Mouse (Mus musculus): ENCODE measurements at regions not wholly inside any gene's neighbourhood (a gene's known extent, or its start where the extent isn't known, plus 50 kb on each side); places are given as distances from the start of the nearest gene placed in this dataset.
A peak's percentile ranks its signal among the peaks of the same experiment; 100 is the strongest.
"Not testable (repeated sequence)": the region's sequence is repeated elsewhere in the genome, so short reads cannot be mapped to it uniquely, and the experiment has no call there.

- Histone ChIP-seq H3K4me3 (ENCODE audit: low read length) (no peak overlapping the region), H3K36me3 (ENCODE audit: control insufficient read depth, insufficient read depth, low read length) (no peaks in the 10 kb centered on the region), H3K9me3 (ENCODE audit: control insufficient read depth, low read length) (no peaks in the 10 kb centered on the region), H3K9ac (ENCODE audit: low read depth, low read length) (no peak overlapping the region), H3K4me1 (ENCODE audit: control insufficient read depth, insufficient read depth, low read depth, low read length) (no peaks in the 10 kb centered on the region), H3K27me3 (replicated peaks; ENCODE audit: control insufficient read depth, insufficient read depth, low read length) (no peaks in the 10 kb centered on the region), H3K4me2 (ENCODE audit: low read length) (no peak overlapping the region), H3K27ac (ENCODE audit: low read depth, low read length) (no peak overlapping the region)
- no peak for ATAC-seq
- 92% methylated on average over 2 of the region's 2 CpGs for WGBS
Measured at GRCm38 (mm10) chr6:24342056-24342455, 172.8 kb downstream of the Iqub start.

GRCm38 (mm10) chr6:24340107-24340506 lies 172.2 kb upstream of the Slc13a1 start:
- H3K27ac ChIP-seq (ENCODE audit: low read depth, low read length); ATAC-seq; H3K4me1 ChIP-seq (ENCODE audit: control insufficient read depth, insufficient read depth, low read depth, low read length); H3K4me2 ChIP-seq (ENCODE audit: low read length); H3K9ac ChIP-seq (ENCODE audit: low read depth, low read length); H3K4me3 ChIP-seq (ENCODE audit: low read length); H3K27me3 ChIP-seq (replicated peaks; ENCODE audit: control insufficient read depth, insufficient read depth, low read length); H3K36me3 ChIP-seq (ENCODE audit: control insufficient read depth, insufficient read depth, low read length); H3K9me3 ChIP-seq (ENCODE audit: control insufficient read depth, low read length): not testable (repeated sequence)
- WGBS = 80% methylated on average over 4 of the region's 4 CpGs

- H3K4me3 ChIP-seq (ENCODE audit: low read length) = no peak overlapping the region
- no peak overlapping the region for H3K4me2 ChIP-seq (ENCODE audit: low read length)
- H3K9ac ChIP-seq (ENCODE audit: low read depth, low read length) = no peak overlapping the region
- no peaks in the 10 kb centered on the region for H3K4me1 ChIP-seq (ENCODE audit: control insufficient read depth, insufficient read depth, low read depth, low read length)
- no peaks in the 10 kb centered on the region for H3K27me3 ChIP-seq (replicated peaks; ENCODE audit: control insufficient read depth, insufficient read depth, low read length)
- H3K27ac ChIP-seq (ENCODE audit: low read depth, low read length) = no peak overlapping the region
- peak; percentile 76 for ATAC-seq
- H3K36me3 ChIP-seq (ENCODE audit: control insufficient read depth, insufficient read depth, low read length) = no peaks in the 10 kb centered on the region
- no peaks in the 10 kb centered on the region for H3K9me3 ChIP-seq (ENCODE audit: control insufficient read depth, low read length)
Measured at GRCm38 (mm10) chr6:24325215-24325614, 157.3 kb upstream of the Slc13a1 start.

GRCm38 (mm10) chr6:24324718-24325117 lies 156.8 kb upstream of the Slc13a1 start:
- no peak overlapping the region for H3K4me3 ChIP-seq (ENCODE audit: low read length)
- no peaks in the 10 kb centered on the region for H3K27me3 ChIP-seq (replicated peaks; ENCODE audit: control insufficient read depth, insufficient read depth, low read length)
- H3K4me1 ChIP-seq (ENCODE audit: control insufficient read depth, insufficient read depth, low read depth, low read length) = no peaks in the 10 kb centered on the region
- no peak for ATAC-seq
- H3K36me3 ChIP-seq (ENCODE audit: control insufficient read depth, insufficient read depth, low read length) = no peaks in the 10 kb centered on the region
- 62% methylated on average over 3 of the region's 3 CpGs for WGBS
- H3K9me3 ChIP-seq (ENCODE audit: control insufficient read depth, low read length) = no peaks in the 10 kb centered on the region
- no peak overlapping the region for H3K27ac ChIP-seq (ENCODE audit: low read depth, low read length)
- H3K9ac ChIP-seq (ENCODE audit: low read depth, low read length) = no peak overlapping the region
- no peak overlapping the region for H3K4me2 ChIP-seq (ENCODE audit: low read length)

- Histone ChIP-seq H3K27ac (ENCODE audit: low read depth, low read length) (no peak overlapping the region), H3K27me3 (replicated peaks; ENCODE audit: control insufficient read depth, insufficient read depth, low read length) (no peaks in the 10 kb centered on the region), H3K36me3 (ENCODE audit: control insufficient read depth, insufficient read depth, low read length) (no peaks in the 10 kb centered on the region), H3K4me3 (ENCODE audit: low read length) (no peak overlapping the region), H3K9ac (ENCODE audit: low read depth, low read length) (no peak overlapping the region), H3K4me1 (ENCODE audit: control insufficient read depth, insufficient read depth, low read depth, low read length) (no peaks in the 10 kb centered on the region), H3K4me2 (ENCODE audit: low read length) (no peak overlapping the region), H3K9me3 (ENCODE audit: control insufficient read depth, low read length) (no peaks in the 10 kb centered on the region)
- ATAC-seq = no peak
- WGBS = 85% methylated on average over 3 of the region's 3 CpGs
Measured at GRCm38 (mm10) chr6:24322371-24322770, 154.5 kb upstream of the Slc13a1 start.

- 70% methylated on average over 2 of the region's 2 CpGs for WGBS
- Histone ChIP-seq H3K36me3 (ENCODE audit: control insufficient read depth, insufficient read depth, low read length) (no peaks in the 10 kb centered on the region), H3K9ac (ENCODE audit: low read depth, low read length) (no peak overlapping the region), H3K4me2 (ENCODE audit: low read length) (no peak overlapping the region), H3K4me1 (ENCODE audit: control insufficient read depth, insufficient read depth, low read depth, low read length) (no peaks in the 10 kb centered on the region), H3K27me3 (replicated peaks; ENCODE audit: control insufficient read depth, insufficient read depth, low read length) (no peaks in the 10 kb centered on the region), H3K27ac (ENCODE audit: low read depth, low read length) (no peak overlapping the region), H3K4me3 (ENCODE audit: low read length) (no peak overlapping the region), H3K9me3 (ENCODE audit: control insufficient read depth, low read length) (0 out of 2 replicates have a peak, but pooled peaks cover 2% of the 10 kb centered on the region)
- ATAC-seq = no peak
Measured at GRCm38 (mm10) chr6:24318862-24319261, 151.0 kb upstream of the Slc13a1 start.

GRCm38 (mm10) chr6:24310675-24311074 lies 142.8 kb upstream of the Slc13a1 start:
- no peak for ATAC-seq
- 91% methylated on average over 2 of the region's 2 CpGs for WGBS
- H3K4me3 ChIP-seq (ENCODE audit: low read length) = no peak overlapping the region
- no peak overlapping the region for H3K9ac ChIP-seq (ENCODE audit: low read depth, low read length)
- 0 out of 2 replicates have a peak, but pooled peaks cover 2% of the 10 kb centered on the region for H3K9me3 ChIP-seq (ENCODE audit: control insufficient read depth, low read length)
- H3K4me1 ChIP-seq (ENCODE audit: control insufficient read depth, insufficient read depth, low read depth, low read length) = no peaks in the 10 kb centered on the region
- H3K27me3 ChIP-seq (replicated peaks; ENCODE audit: control insufficient read depth, insufficient read depth, low read length) = no peaks in the 10 kb centered on the region
- H3K36me3 ChIP-seq (ENCODE audit: control insufficient read depth, insufficient read depth, low read length) = no peaks in the 10 kb centered on the region
- H3K4me2 ChIP-seq (ENCODE audit: low read length) = no peak overlapping the region
- no peak overlapping the region for H3K27ac ChIP-seq (ENCODE audit: low read depth, low read length)

GRCm38 (mm10) chr6:24309810-24310209 lies 141.9 kb upstream of the Slc13a1 start:
- Histone ChIP-seq H3K4me3 (ENCODE audit: low read length) (no peak overlapping the region), H3K27ac (ENCODE audit: low read depth, low read length) (no peak overlapping the region), H3K9me3 (ENCODE audit: control insufficient read depth, low read length) (0 out of 2 replicates have a peak, but pooled peaks cover under 1% of the 10 kb centered on the region), H3K4me2 (ENCODE audit: low read length) (no peak overlapping the region), H3K4me1 (ENCODE audit: control insufficient read depth, insufficient read depth, low read depth, low read length) (no peaks in the 10 kb centered on the region), H3K36me3 (ENCODE audit: control insufficient read depth, insufficient read depth, low read length) (no peaks in the 10 kb centered on the region), H3K27me3 (replicated peaks; ENCODE audit: control insufficient read depth, insufficient read depth, low read length) (no peaks in the 10 kb centered on the region), H3K9ac (ENCODE audit: low read depth, low read length) (no peak overlapping the region)
- no peak for ATAC-seq
- 98% methylated on average over 1 of the region's 1 CpGs for WGBS

GRCm38 (mm10) chr6:24301681-24302080 lies 133.8 kb upstream of the Slc13a1 start:
- no peaks in the 10 kb centered on the region for H3K27me3 ChIP-seq (replicated peaks; ENCODE audit: control insufficient read depth, insufficient read depth, low read length)
- no peak overlapping the region for H3K9ac ChIP-seq (ENCODE audit: low read depth, low read length)
- no peaks in the 10 kb centered on the region for H3K36me3 ChIP-seq (ENCODE audit: control insufficient read depth, insufficient read depth, low read length)
- WGBS = 86% methylated on average over 4 of the region's 4 CpGs
- no peak for ATAC-seq
- no peak overlapping the region for H3K4me3 ChIP-seq (ENCODE audit: low read length)
- no peak overlapping the region for H3K4me2 ChIP-seq (ENCODE audit: low read length)
- no peaks in the 10 kb centered on the region for H3K4me1 ChIP-seq (ENCODE audit: control insufficient read depth, insufficient read depth, low read depth, low read length)
- H3K9me3 ChIP-seq (ENCODE audit: control insufficient read depth, low read length) = no peaks in the 10 kb centered on the region
- no peak overlapping the region for H3K27ac ChIP-seq (ENCODE audit: low read depth, low read length)

- no peaks in the 10 kb centered on the region for H3K4me1 ChIP-seq (ENCODE audit: control insufficient read depth, insufficient read depth, low read depth, low read length)
- no peak overlapping the region for H3K4me3 ChIP-seq (ENCODE audit: low read length)
- H3K9ac ChIP-seq (ENCODE audit: low read depth, low read length) = no peak overlapping the region
- H3K27ac ChIP-seq (ENCODE audit: low read depth, low read length) = no peak overlapping the region
- no peaks in the 10 kb centered on the region for H3K36me3 ChIP-seq (ENCODE audit: control insufficient read depth, insufficient read depth, low read length)
- H3K9me3 ChIP-seq (ENCODE audit: control insufficient read depth, low read length) = no peaks in the 10 kb centered on the region
- 77% methylated on average over 2 of the region's 2 CpGs for WGBS
- H3K4me2 ChIP-seq (ENCODE audit: low read length) = no peak overlapping the region
- H3K27me3 ChIP-seq (replicated peaks; ENCODE audit: control insufficient read depth, insufficient read depth, low read length) = no peaks in the 10 kb centered on the region
- ATAC-seq = no peak
Measured at GRCm38 (mm10) chr6:24301146-24301545, 133.3 kb upstream of the Slc13a1 start.

Data from hindbrain, embryonic 16.5 days (tissue).